Mouse (Mus musculus): ENCODE results near the gene Gpnmb. TPM values are rescaled to one million over a fixed set of nuclear protein-coding genes. Genes with fewer than 3 reads are reported as not detected.

Gene Gpnmb
- total RNA-seq, 2 experiments from 2014 or later, result 0.59 to 1.1 TPM

DNA sequence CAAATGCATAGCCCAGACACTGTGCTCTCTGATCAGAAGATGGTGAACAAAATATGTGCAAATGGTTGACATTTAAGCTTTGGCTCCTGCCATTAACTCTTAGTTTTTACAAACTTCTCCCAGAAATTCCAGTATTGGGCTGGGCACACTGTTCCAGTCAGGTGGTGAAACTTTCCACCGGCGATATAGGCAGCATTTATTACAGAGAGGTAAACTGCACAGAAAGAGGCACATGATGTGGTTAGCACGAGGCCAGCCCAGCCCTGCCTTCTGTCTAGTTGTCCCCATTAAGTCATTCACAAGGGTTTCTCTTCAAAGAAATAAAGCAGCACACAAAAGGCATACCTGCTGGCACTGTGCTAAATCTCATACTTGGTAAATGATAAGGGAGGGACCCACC lies 7.6 kb upstream of the Gpnmb start:
- no peak for DNase-seq
- intact Hi-C loops (cut with DNase I), result no loop called here

DNA sequence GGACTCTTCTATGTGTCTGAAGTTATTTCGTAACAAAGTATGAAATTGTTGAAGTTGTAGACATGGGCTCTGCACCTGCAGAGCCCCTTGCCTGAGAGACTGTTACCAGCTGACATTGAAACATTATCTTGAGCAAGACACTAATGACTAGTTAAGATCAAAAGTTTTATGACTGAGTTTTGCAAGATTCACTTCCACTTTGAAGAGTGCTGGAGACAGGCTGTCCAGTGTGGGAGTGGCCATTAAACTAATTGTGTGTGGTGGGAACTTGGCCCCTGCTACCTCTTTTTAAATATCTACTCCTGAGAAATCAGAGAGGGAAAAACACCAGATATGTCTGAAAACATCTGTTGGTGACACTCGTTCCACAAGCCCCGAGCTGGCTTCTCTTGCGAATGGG lies 5.1 kb upstream of the Gpnmb start:
- intact Hi-C loops (cut with DNase I), result no loop called here
- no peak for DNase-seq

DNA sequence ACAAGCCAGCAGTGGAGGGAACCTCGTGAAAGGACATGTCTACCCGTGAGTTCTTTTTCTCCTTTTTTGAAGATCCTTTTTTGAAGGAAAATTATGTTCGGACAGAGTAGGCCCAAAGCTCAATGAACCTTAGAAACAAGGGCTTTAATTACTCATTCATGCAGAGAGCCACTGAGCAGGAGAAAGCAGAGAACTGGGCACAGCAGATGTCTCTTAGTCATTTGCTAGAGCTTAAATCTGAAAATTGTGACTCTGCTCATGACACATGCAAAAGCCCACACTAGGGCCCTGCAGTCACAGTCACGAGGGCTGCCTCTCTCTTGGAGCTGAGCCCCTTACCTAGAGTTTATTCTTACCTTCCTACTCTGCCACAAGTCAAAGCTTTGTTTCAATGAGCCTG lies 3.6 kb upstream of the Gpnmb start:
- no peak for DNase-seq
- intact Hi-C loops (cut with DNase I), result no loop called here

DNA sequence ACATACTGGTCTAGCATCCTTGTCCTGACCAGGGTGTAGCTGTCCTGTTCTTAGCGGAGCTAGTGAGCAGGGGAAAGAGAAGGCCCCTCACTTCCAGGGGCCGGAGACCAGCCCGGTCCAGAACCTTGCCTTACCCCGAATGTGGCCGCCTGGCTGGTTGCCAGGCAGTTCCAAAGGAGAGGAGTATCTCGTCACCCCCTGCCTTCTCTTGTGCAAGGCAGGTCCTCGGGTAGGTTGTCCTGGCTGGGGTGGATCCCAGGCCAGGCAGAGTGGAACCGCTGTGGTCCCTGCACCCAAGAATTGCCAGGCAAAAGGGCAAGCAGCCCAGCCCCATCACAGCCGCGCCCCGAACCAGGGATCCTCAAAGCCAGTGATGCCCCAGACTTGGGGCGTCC lies 919 bp downstream of the Gpnmb start:
- intact Hi-C loops (cut with DNase I), result no loop called here
- peak in 1 of 2 experiments; percentile 7 for DNase-seq

DNA sequence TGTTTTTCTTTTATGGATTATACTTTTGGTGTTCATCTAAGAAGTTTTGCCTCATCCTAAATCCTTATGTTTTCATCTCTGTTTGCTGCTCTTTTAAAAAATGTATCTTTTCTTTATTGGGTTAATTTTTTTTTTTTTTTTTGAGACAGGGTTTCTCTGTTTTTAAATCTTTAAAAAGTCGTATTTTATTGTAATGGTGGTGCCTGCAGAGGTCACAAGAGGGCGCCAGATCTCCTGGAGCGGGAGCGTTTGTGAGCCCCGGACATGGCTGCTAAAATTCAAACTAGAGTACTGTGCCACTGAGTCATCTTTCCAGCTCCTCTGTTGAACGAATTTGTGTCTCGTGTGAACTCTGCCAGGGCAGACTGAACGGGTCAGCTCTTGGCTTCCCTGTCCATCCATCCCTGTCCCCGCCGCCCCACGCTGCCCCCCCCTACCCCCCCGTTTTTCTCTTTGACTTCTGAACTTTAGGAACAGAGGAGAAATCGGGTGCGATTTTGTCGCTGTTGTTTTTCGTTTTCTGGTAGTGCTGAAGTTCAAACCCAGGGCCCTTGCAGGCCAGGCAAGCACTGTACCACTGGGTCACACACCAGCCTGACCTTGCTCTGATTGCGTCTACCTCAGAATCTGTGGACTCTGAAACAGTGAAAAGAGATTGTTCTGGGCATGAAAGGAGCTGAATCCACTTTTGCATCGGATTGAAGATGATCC lies 3.3 kb downstream of the Gpnmb start:
- DNase-seq, result peak; percentile 53 to 78
- intact Hi-C loops (cut with DNase I), result no loop called here

DNA sequence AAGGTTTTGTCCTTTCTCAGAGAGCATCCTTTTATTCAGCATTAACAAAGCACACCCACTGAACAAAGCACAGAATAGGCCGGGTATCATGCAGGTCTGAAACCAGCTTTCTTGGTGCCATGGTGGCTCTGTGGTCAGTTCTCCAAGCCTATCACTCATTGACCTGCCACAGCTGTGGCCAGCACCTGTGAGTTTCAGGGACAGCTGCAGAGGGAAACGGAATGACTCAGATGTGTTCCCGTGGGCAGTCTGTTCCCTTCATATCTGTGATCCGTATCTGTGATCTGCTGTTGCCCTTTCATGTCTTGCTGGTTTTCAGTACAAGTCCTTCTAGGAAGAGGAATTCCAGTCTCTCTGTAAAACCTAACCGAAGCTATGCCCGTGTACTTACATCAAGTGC lies 10.2 kb downstream of the Gpnmb start:
- no peak for DNase-seq
- intact Hi-C loops (cut with DNase I), result no loop called here

DNA sequence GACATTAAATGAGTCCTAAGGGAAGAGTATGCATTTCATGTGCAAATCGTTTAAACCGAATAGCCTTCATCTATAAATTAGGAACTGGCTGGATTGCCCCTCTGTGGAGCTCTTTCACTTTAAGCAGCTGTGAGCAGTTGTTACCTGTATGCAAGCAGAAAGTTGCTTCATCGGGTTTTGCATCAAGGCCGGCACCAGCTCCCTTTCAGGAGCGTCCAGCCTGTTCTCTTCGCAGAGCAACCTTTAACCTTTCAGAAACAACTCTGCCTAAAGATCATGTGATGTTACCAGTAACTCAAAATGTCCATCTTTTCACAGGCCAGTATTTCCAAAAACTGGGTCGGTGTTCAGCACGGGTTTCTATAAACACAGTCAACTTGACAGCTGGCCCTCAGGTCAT lies 10.6 kb downstream of the Gpnmb start:
- intact Hi-C loops (cut with DNase I), result no loop called here
- no peak for DNase-seq

DNA sequence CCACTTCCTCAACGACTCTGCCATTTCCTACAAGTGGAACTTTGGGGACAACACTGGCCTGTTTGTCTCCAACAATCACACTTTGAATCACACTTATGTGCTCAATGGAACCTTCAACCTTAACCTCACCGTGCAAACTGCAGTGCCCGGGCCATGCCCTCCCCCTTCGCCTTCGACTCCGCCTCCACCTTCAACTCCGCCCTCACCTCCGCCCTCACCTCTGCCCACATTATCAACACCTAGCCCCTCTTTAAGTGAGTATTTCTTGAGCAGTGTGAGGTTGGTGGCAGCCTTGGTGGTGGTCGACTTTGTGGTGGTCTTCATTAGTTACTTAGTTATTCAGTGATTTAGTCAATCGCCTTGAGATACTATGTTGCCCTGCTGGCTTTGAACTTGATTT lies 11.5 kb downstream of the Gpnmb start:
- intact Hi-C loops (cut with DNase I), result no loop called here
- DNase-seq, result no peak

DNA sequence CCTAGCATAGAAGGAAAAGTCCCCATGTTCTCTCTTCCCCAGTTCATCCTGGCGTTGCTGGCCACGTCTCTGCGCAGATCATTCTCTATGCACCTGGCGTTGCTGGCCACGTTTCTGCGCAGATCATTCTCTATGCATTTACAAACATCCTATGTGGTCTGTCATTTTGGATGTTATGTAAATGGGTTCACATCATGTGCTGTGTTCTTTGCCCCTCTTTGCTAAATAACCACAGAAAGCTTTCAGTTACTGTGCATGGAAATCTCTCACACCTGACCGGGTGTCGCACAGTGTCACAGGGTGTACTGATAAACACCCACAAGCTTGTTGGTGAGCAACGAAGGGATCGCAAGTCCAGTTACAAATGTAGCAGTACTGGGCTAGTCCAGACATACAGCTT lies 12.0 kb downstream of the Gpnmb start:
- intact Hi-C loops (cut with DNase I), result no loop called here
- no peak for DNase-seq

DNA sequence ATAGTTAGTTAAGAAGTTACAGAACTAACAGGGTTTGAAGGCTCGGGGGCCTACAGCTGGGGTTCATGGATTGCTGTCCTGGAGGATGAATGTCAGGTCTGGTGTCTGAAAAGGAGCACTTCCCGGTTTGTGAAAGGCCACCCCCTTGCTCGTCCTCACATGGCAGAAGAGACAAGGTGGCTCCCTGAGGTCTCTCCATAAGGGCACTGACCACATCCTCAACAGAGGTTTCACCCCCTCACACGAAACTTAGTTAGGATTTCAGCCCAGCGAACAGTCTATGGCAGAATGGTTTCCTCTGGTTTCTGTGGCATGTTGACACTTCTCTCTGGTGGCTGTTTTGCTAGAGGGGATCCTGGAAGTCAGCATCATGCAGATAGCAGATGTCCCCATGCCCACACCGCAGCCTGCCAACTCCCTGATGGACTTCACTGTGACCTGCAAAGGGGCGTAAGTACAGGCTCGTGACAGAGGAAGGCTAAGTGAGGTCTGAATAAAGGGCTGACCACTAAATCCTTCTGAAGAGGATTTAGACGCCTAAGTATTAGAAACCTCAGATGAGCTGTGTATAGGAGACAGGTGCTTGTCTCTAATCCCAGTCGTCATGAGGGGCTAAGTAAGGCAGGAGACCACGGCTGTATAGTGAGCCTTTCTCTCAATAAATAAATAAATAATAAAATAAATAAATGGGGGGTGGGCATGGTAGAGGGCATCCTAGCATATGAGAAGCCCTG lies 14.5 kb downstream of the Gpnmb start:
- intact Hi-C loops (cut with DNase I), result no loop called here
- no peak for DNase-seq

DNA sequence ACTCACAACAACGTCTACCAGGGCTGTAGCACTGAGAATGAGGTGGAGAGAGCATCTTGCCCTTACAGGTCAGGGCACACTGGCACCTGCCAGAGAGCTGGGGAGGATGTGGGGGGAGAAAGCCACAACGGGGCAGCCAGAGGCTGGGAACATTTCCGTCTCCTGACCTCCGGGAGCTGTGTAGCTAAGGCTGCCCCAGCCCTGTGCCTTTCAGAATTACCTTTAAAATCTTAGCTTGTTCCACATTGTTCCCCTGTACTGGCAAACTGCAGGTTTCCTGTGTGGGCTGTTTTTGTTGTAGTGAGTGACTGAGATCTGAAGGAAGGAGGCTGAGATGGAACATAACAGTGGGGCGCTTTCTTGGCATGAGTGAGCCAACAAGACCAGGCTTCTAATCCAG lies 15.8 kb downstream of the Gpnmb start:
- no peak for DNase-seq
- intact Hi-C loops (cut with DNase I), result no loop called here

DNA sequence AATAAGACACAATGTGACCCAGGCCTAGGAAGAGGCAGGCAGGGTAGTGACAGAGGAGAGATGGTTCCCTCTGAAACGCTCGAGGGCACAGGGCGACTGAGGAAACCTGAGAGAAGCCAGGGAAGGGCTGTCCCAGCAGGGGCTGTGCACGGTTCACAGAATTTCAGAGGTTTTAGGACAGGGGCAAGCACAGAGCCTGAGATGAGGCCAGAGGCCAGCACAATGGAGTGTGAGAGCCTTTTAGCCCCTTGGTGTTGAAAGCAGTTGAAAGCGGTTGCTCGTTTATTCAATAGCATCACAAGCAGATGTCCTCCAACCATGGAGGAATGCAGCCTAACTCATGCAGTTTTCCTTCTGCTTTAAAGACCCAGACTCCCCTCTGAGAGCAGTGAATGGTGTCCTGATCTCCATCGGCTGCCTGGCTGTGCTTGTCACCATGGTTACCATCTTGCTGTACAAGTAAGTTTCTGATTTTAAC lies 18.9 kb downstream of the Gpnmb start:
- intact Hi-C loops (cut with DNase I), result loop anchor here (5.0 kb wide), 3 partner anchors 87 to 342 kb away; partner anchors contain the start of gene Stk31

DNA sequence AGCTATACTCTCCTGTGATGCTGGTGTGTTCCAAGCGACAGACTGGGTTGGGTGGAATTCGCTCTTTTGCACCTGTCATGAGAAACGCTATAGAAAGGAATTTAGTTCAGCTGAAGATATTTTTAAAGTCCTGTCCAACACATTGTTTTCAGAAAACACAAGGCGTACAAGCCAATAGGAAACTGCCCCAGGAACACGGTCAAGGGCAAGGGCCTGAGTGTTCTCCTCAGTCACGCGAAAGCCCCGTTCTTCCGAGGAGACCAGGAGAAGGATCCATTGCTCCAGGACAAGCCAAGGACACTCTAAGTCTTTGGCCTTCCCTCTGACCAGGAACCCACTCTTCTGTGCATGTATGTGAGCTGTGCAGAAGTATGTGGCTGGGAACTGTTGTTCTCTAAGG lies 19.7 kb downstream of the Gpnmb start:
- no peak for DNase-seq
- intact Hi-C loops (cut with DNase I), result loop anchor here (2.0 to 5.0 kb wide), 4 partner anchors 86 to 341 kb away; partner anchors contain the start of gene Stk31

More for the DNA sequence above, 18.9 kb downstream of the Gpnmb start:
- no peak for DNase-seq

DNA sequence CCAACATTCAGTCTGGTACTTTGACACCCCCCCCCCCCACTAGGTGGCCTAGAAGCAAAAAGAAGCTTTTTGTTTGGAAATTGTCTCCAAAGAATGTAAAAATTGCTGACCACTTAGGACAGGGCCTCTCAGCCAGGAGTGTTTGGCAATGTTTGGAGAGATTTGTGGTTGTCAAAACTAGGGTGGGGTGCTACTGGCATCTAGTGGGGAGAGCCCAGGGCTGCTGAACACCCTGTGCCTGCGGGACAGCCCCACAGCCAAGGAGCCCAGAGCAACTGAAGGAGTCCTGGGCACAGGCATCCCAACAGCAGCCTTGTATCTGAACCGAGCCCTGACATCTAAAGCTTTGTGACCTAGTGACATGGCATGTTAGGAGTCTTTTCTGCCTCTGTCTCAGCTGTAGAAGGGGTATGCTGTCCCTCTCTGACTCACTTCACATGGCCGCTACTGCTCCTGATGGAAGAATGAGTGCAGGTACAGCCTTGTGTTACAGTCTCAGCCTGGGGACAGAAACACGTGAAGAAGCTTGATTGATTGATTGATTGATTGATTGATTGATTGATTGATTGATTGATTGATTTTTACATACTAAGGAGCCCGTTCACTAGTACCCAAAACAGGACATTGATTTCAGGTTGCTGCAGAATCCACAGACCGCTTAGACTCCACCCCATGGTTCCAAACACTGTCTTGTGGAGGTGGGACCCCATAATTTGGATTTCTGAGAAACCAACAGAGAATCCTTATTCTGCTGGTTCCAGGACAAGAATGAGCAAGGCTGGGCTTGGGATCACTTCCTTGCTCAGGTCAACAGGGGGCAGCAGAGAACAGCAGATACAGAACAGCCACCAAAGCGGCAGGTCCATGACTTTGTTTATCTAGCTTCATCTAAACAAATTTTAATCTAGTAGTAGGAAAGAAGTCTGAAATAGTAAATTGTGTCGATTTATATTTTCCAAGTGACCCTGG lies 21.0 kb downstream of the Gpnmb start:
- intact Hi-C loops (cut with DNase I), result loop anchor here (2.0 to 5.0 kb wide), 4 partner anchors 85 to 340 kb away; partner anchors contain the start of gene Stk31
- peak; percentile 75 to 82 for DNase-seq

DNA sequence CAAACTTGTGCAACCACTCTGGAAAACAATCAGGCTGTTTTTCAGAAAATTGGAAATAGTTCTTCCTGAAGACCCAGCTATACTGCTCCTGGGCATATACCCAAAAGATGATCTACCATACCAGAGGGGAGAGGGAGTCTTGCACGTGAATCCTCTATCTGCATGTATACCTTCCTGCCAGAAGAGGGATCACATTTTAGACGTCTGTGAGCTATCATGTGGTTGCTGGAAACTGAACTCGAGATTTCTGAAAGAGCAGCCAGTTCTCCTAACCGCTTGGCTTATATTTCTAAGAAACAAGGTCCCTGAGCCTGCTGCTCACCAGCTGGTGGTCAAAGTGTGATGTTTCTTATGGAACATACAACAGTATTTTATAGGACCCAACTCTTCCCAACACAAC lies 32.0 kb downstream of the Gpnmb start:
- no peak for DNase-seq
- intact Hi-C loops (cut with DNase I), result no loop called here

DNA sequence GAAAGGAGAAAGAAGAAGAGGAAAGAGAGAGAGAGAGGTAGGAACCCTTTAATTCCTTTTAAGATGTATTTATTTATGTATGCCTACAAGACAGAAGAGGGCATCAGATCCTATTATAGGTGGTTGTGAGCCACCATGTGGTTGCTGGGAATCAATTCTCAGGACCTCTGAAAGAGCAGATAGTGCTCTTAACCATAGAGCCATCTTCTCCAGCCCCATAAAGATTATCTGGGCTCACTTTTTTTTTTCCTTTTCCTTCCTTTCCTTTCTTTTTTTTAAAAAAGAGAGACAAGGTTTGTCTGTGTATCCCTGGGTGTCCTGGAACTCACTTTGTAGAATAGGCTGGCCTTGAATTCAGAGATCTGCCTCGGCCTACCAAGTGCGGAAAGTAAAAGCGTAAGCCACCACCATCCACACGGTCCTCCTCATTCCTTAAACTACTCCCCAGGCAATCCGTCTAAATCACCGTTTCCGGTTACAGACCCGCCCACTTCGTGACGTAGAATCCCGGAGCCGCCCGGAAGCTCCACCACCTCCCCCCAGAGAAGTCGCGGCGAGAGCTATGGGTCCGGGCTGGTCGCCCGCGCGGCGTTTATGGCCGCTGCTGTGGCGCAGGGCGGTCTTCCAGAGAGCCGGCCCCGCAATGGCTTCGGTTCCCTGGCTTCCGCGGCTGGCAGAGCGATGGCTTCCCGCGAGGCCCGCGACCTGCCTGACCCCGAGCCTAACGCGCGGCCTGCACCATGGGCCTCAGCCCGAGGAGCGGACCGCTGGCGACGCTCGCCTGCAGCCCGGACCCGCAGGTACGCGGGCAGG lies 37.2 kb downstream of the Gpnmb start, which contains the start of gene Malsu1:
Gene Malsu1, plus strand, starts transcription at position 492 of the 813 bp plus-strand sequence.
- intact Hi-C loops (cut with DNase I), result loop anchor here (5.0 kb wide), 1 partner anchor 139 kb away; the partner anchor contains the start of gene Igf2bp3

DNA sequence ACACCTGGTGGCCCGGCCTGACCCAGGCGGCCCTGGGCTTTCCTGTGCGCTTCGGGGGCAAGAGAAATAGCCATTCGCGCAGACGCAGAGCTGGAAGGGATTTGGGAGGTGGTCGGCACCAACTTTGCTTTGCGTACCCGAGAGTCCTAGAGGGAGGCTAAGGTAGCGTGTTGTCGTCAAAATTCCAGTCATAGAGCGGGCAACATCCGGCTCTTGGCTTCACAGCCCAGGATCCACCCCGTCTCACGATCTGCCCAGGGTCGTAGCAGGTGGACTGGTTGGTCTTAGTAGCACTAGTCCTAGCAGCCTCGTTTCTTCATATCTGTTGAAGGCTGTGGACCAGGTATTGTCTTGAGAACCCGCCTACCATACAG lies 37.8 kb downstream of the Gpnmb start:
- intact Hi-C loops (cut with DNase I), result loop anchor here (5.0 kb wide), 1 partner anchor 138 kb away; the partner anchor contains the start of gene Igf2bp3
- no peak for DNase-seq

More for the DNA sequence above, 37.2 kb downstream of the Gpnmb start, which contains the start of gene Malsu1:
- DNase-seq, result peak; percentile 93 to 97

DNA sequence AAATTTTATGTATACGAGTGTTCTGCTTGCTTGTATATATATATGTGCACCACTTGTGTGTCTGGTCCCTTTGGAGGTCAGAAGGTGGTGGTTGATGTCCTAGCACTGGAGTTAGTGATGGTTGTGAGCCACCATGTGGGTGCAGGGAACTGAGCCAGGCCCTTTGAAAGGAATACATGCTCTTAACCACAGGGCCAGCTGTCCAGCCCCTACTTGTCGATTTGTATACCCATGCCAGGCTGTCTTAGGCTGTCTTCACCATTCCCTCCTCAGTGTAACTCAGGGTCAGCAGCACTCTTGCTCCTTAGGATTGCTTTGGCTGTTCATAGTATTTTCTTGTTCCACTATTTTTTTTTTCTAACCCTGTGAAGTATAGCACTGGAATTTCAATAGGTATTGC lies 41.5 kb downstream of the Gpnmb start:
- DNase-seq, result no peak

DNA sequence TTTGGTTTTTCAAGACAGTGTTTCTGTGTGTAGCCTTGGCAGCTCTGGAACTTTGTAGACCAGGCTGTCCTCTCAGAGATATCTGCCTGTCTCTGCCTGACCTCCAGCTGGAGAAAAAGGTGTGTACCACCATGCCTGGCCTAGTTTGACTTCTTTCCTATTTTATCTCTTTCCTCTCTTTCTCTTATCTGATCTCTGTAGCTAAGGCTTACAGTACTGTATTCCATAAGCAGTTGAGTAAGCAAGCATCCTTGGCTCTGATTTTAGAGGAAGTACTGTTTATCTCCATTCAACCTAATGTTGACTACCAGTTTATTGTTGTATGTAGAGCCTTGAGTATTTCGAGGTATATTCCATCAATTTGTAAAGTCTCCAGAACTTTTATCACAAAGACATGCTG lies 43.0 kb downstream of the Gpnmb start:
- no peak for DNase-seq
- intact Hi-C loops (cut with DNase I), result no loop called here

More for the DNA sequence above, 41.5 kb downstream of the Gpnmb start:
- intact Hi-C loops (cut with DNase I), result no loop called here
